Mouse (Mus musculus) kidney, postnatal 14 days (tissue): Measurements from ENCODE around the gene Man2a1.

Experiments
- DNase-seq: peaks from one replicate; pipeline ENCODE4 v3.0.0; 2022; ENCODE audit warnings: mixed read lengths

Gene Man2a1

DNA sequence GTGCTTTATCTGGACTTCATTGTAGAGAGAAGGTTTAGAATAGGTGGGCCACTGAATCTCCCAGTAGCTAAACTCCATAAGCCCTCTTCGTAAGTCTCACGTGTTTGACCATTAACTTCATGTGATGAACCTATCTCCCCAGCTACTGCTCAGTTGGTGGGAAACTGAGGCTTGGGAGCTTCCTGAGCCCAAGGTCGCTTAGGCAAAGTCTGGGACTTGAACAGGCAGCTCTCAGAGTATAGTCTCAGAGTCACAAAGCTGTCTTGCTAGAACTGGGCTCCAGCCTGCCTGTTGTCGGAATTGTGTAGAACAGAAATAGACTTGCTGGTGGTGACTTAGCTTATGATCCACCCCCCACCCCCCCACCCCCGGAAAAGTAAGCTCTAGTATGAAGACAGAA, 3.0 kb downstream of the Man2a1 start:
- no peak for DNase-seq

DNA sequence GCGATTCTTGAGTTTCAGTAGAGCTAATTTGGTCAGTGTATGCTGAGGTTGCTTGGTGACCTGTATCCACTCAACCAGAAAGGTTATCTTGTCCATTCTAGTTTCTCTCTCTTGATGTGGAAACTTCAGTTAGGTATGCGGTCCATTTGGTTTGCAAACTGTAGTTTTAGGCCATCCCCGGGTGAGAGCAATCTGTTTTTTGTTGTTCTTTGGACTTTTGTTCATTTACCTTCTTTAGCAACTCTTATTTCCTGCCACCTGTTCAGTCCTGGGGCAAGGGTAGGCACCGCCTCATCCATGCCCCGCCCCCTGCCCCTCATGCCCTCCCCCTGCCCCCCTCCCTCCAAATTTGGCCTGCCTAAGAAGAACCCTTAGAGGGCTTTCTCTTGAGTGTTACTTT, 3.6 kb downstream of the Man2a1 start:
- DNase-seq = no peak

DNA sequence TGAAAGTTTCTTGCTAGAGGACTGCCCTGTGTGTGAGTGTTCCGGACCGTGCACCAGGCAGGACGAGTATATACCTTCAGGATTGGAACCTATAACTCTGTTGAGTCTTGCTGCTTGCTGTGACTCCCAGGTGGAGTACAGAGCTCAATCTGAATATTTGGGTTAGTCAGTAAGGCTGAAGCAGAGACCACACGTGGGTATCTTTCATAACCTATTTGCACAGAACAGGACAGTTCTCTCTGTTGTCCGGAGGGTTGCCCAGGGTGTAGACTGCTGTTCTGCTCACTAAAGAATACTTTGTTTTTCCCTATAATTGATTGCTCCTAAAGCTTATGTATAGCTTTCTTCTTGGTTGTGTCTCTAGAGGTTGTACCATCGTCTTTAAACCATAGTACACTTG, 7.7 kb downstream of the Man2a1 start:
- no peak for DNase-seq

DNA sequence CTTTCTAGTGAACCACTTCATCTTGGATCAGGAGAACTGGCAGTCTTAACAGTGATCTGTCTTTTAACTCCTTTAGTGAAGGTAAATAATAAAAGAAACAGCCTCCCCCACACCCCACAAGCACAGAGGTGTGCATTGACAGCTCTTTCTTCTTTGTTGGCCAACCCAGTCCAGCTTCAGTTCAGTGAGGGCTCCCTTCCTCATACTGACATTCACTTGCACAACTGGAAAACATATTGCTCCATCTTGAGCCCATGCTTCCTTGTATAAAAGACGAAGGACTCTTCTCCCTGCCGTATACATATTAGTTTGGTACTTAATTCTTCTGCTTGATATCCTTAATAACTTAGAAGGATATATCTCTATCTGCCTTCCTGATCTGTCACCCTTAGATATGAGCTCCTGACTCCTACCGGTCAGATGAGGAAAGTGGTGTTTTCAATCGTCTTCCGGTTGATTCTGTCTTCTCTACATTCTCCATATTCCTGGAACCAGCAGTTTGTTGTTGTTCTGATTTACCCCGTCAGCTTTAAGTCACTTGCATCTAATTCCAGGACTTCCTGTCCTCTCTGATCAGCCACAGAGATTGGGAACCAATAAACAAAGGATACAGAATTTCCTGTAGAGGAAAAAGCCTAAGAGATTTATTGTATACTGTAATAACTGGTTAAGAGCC, 8.5 kb downstream of the Man2a1 start:
- no peak for DNase-seq

DNA sequence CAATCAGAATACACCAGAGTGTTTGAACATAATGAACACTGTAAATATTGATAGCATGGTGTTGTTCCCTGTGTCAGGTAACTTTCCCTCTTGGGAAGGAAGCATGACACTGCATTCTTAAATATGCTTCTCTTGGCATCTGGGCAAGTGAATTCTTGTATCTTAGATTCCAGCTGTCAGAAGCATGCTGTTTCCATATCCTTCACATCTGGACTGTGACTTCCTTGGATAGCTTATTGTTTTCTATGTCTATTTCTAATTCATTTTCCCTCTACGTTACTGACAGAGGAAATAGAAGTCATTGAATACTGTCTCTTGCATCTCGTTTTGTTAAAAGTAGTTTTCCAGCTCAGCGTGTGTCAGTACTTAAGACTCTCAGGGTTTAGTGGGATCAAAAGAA, 9.2 kb downstream of the Man2a1 start:
- no peak for DNase-seq

DNA sequence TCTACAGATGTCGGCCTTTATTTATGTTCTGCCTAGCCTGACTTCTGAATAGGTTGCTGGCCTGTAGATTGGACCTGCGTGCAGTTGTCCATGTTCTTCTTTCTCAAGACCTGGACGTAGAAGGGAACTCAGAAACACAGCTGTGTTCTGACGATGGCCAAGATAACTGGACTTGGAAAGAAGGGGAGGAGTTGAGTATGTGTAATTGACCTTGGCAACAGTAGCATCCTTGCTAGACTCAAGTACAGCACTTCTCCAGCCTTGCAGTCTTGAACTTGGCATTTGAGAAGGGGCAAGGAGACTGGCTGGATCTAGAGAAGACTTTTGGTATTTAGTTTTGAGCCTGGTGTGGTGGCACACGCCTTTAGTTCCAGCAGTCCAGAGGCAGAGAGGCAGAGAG, 10.9 kb downstream of the Man2a1 start:
- DNase-seq = no peak

DNA sequence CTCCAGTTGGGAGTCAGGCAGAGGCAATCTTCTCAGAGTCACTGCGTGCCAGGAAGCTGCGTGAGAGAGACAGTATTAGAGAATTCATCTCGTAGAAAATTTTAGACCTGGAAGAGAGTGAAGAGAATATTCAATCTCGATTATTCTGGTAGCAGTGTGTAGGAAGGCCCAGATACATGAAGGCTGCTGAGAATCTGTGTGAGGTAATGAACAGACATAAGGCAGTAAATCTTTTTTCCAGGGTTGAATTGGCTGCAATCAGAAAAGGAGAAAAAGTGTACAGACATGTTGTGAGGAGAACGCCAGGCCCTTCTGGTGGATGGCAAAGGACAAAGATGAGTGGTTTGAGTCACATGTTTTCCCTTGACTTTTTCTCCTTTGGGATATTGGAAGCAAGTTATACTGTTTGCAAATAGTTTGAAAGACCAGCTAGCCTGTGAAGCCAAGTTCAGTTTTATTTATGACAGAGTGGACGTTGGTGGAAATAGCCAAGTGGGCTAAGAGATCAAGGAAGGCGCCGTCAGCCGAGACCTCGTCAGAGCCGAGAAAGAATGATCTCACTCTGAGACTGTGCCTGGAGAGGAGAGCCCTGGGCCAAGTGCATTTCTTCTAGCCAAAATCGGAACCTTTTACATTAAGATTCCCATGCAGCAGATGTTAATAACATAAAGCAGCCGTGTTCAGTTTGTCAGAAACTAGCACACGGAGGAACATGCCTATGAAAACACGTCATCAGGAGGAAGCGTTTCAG, 11.8 kb downstream of the Man2a1 start:
- peak; percentile 25 for DNase-seq

DNA sequence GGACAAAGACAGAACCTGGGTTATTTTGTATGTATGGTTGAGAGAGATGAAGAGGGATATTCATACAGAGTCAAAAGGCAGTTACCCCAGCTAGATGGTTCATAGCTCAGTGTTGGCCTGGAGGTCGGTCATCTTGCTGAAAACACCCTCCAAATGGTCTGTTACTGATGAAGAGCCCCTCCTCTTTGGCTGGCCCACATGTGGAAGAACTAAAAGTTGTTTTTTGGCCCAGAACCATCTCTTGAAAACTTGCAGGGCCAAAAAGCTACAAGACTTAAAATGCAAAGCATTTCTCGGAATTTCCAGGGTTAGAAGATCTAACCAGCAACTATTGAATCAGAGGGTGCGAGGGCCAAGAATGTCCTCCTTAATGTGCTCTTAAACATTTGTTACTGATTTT, 12.4 kb downstream of the Man2a1 start:
- no peak for DNase-seq

DNA sequence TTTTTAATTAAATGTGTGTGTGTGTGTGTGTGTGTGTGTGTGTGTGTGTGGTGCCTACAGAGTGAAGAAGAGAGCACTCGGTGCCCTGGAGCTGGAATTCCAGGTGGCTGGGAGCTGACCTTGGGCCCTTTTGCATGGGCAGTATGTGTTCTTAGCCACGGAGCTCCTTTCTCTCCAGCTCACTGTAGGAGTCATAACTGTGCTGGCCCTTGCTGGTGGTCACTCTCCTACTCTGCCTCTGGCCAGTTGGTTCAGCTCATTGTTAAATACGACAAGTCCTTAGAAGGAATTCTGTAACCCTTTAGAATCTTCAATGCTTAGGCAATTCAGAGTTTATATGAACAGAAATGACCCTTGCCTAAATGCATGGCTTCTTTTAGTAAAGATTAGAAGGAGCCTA, 12.8 kb downstream of the Man2a1 start:
- no peak for DNase-seq

DNA sequence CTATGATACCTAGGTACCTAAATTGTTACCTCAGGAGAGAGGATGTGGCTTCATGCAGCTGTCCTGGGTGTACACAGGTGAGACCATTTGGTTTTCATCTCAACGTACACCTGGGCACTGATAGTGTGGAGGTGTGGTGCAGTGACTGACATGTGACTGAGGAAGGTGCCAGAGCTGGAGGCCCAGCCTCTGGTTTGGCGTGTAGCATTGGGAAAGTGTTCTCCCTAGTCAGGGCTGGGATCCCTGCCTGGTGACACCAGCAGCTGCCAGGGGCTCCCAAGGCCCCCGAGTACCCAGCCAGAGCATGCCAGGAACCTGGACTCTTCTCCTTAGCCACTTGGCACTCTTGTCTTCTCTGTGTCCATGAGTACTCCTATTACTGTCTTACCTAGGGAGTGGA, 14.3 kb downstream of the Man2a1 start:
- no peak for DNase-seq

DNA sequence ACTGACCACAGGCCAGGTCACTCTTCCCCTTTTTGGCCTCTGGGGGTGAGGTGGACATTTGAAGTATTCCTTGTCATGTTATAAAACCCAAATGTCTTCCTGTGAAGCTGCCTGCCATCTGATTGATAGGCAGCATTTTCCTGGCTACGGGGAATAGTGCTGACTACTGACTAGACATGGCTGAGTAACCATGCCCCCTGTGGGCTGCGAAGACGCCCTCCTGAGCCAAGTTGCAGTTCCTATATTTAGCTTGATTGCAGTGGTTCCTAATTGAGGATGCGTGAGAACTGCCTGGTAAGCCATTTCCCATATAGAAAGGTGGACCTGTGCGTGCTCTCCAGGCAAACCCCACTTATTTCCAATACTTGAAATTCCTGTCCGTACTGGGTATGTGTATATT, 14.9 kb downstream of the Man2a1 start:
- peak; percentile 30 for DNase-seq

DNA sequence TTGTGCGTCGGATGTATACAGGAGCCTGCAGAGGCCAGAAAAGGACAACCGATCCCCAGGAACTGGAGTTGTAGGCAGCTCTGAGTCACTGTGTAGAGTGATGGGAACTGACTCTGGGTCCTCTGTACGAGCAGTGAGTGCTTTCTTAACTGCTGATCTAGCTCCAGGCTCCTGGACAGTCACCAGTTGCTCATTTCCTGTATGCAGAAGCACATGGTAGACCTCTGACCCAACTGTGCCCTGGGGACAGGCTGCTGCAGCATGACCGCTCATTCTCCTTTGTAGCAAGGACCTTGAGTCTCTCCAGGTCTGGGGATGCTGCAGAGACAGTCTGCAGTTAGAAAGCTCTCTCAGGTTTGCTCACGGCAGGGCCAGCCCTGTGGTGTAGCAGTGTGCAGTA, 15.7 kb downstream of the Man2a1 start:
- DNase-seq = peak; percentile 39

DNA sequence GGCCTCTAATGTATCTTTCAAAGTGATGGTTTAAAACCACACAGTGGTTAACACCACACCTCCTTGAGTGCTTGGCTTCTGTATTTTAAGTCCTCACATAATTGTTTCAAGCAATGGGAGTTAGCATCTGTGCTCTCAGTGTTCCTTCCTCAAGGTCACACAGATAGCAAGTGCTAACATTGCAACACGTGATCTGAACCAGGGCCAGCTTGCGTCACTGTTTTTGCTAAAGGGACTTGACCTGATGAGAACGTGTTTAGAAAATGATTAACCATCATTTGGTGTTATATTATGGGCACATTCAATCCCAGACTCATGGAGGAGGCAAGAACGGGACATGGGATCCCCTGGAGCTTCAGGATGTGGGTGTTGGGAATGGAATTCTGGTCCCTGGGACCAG, 17.3 kb downstream of the Man2a1 start:
- peak; percentile 84 for DNase-seq

DNA sequence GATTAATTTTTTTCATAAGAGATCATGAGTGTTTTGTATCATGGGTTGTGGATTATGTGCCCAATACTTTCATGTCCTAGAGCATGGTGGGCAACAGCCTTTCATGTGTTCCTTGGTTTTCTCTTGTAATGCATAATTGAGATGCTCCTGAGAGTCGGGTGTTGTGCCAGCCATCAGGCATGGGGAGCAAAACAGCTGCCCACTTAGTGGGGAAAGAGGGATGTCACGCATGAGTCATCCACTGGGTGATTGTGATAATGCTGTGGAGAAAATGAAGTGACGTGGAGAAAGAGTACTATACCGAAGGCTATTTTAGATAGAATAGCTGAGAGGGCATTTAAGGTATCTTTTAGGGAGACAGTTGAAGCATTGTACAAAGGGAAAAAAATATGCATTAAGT, 18.5 kb downstream of the Man2a1 start:
- no peak for DNase-seq

DNA sequence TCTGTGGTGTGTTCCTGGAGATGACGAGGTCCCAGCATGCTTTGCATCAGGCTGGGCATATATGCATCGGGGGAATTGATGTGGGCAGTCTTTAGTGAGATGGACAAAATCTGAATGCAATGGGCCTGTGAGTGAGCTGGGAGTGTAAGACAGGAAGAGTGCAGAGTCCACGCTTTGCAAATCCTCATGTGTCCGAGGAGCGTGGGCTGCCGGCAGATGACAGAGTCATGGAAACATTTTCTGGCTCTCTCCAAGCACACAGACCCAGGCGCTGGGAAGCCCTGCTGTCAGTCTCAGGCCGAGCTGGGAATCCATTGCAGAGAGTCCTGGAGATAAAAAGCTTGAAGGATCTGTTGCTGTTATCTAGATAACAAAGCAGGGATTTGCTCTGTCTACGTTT, 19.6 kb downstream of the Man2a1 start:
- no peak for DNase-seq

DNA sequence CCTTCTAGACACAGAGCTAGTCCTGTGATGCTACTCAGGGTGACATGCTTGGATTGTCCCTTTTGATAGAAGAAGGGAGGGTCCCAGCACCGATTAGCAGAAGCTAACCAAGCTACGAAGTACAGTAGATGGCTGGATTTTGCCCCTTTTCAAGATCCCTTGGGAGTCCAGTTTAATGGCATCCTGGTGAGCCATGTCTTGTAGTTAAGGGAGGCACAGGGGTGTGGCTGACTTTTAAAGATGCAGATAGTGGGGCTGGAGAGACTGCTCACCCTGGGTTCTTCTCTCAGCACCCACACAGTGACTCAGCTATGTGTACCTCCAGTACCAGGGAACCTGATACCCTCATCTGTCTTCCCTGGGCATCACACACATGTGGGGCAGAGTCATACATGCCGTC, 20.1 kb downstream of the Man2a1 start:
- DNase-seq = no peak

DNA sequence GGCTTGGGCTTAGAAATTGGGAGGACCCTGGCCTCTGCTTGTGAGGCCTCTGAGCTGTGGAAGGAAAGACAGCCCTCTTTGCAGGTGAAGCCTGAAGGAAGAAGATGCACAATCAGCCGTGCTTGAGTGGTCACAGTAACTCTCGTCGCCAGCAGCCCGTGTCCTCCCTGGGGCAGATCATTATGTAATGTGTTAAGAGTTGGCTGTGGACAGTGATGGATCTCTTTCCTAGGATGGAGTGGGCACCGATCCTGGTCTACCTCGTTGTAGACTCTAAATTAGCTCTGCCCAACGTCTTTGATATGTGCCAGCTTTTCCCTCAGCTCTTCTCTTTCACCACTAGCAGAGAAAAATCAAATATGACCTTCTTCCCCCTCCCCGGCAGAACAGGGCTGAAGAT, 20.7 kb downstream of the Man2a1 start:
- peak; percentile 26 for DNase-seq

DNA sequence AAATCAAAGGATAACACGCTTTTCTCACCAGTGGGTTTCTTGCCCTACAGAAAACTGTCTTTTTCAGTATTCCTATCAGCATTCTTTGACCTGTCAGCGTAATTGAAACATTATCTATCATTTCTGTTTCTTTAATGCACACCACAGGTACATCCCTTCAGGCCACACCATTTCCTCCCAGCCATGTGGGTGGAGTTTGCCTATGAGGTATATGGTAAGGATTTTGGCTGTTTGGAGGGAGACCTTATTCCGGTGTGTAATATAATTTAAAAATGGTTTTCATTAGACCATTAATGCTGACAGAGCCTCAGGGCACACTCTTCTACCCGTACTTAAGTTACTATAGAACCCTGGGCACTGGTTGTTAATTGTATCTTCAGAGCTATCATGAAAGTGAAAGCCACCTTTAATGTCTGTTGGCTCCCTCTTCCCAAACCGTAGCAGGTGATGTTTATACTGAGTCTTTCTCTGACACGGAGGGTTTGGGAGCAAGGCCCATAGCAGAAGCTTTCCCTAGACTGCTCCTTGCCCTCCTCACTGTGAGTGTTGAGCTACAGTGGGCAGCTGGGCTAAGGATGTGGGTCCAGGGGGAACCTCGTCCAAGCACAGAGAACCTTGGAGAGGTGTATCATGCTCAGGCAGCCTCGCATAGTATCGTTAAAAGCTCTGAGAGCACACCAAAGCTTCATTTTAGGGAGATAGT, 21.3 kb downstream of the Man2a1 start:
- DNase-seq = no peak

DNA sequence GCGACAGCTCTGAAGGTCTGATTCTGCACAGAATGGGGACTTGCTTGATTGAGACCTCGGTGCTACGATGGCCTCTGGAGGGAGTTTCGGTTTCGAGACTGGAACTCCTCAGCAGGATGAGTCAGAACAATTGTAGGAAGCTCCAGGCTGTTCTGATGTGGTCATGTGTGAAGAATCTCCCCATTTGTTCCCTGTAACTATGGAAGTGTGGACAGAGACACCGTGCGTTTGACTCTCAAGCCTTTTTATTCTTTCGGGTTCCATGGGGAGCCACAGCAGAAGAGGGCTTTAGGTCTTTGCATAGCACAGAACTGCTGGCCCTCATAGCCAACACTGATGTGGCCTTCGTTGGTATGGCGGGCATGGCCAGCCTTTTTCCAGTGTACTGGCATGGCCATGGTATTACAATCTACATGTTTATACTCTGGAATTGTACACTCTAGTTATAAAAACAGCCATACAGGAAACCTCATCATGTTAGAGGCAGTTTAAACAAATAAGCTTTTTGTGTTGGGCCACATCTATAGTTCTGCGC, 21.9 kb downstream of the Man2a1 start:
- peak; percentile 54 for DNase-seq

DNA sequence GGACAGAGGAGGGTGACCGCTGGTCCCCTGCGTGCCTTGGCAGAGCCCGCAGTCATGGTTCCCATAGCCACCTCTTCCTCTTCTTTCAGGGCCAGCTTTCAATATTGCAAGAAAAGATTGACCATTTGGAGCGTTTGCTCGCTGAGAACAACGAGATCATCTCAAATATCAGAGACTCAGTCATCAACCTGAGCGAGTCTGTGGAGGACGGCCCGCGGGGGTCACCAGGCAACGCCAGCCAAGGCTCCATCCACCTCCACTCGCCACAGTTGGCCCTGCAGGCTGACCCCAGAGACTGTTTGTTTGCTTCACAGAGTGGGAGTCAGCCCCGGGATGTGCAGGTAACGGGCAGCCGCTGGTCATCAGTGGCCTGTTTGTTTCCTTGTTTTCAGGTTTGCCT, 23.9 kb downstream of the Man2a1 start:
- no peak for DNase-seq

DNA sequence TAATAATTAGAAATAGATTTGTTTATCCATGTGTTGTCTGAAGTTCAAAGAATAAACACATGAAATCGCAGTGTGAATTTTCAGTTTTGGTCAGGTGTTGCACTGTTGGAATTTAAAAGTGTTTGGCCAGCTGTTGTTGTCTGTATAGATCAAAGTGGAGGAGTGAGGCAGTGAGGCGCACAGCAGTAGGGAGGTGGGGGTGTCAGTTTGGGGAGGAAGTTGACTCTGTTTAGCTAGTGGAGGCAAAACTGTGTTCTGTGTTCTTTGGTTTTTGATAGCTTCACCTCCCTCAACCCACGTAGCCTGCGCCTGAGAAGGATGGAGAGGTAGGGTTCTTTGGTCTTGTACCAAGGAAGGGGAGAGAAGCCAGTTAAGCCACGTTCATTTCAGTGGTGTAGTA, 28.3 kb downstream of the Man2a1 start:
- DNase-seq = no peak

DNA sequence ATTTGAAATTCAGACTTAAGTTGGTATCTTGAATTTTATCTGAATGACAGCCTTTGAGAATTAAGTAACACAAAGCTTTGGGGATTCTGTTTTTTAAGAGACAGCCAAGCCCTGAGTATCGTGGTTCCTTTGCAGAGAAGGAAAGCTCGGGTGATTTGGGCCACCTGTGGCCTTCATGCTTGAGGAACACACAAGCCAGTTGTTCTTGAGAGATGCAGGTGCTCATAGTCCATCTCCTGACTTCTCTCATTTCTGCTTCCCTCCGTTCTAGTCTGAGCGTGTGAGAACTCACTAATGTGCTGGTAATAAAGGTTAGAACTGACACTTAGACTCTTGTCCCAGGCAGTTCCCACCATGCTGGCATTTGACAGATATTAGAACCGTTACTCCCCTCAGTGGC, 28.9 kb downstream of the Man2a1 start:
- DNase-seq = no peak

DNA sequence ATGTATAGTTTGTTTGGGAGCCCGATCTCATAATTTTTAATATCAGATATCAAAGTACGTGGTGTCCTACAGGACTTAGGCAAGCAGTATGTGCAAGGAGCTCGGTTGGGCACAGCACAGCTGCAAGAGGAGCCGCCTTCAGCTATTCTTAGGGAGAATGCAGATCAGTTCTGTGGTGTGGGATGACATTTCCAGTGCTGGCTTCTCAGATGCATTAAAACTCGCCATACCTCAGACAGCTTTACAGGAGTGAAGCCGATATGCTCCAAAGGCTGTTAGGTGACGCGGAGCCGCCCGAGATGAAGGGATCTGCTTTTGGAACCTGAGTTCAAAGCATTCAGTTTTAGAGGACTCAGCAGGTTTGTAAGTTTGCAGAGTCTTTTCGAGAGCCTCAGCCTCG, 30.0 kb downstream of the Man2a1 start:
- no peak for DNase-seq
